Mouse (Mus musculus) heart, adult 2 months (tissue): ENCODE measurements around the gene Sh3rf3. TPM values are rescaled to one million over a fixed set of nuclear protein-coding genes. Genes with fewer than 3 reads are reported as not detected.

ENCODE experiments used
- DNase-seq, 2 experiments: peaks; one replicate each; pipeline ENCODE4 v3.0.0; 2021
- H3K27ac ChIP-seq: fragments of 200-600 bp; 2 replicates; pipeline ENCODE4 v1.8.1; 2022
- H3K27me3 ChIP-seq: fragments of 200-500 bp; 2 replicates; pipeline ENCODE4 v1.6.1; 2012; ENCODE audit warnings: mild to moderate bottlenecking, low read length, inconsistent platforms, mixed read lengths; ENCODE audit not compliant: control insufficient read depth, insufficient read depth
- H3K36me3 ChIP-seq: fragments of 200-500 bp; 2 replicates; pipeline ENCODE4 v1.6.1; 2012; ENCODE audit warnings: low read length, inconsistent platforms; ENCODE audit not compliant: control insufficient read depth, insufficient read depth
- H3K4me1 ChIP-seq: fragments of 200-500 bp; 2 replicates; pipeline ENCODE4 v1.6.1; 2011; ENCODE audit warnings: low read length; ENCODE audit not compliant: control insufficient read depth, insufficient read depth
- H3K4me3 ChIP-seq: fragments of 200-600 bp; 2 replicates; pipeline ENCODE4 v1.8.1; 2022
- H3K79me2 ChIP-seq: fragments of 200-500 bp; replicated peaks from 2 replicates; pipeline ENCODE4 v1.6.1; 2012; ENCODE audit warnings: mild to moderate bottlenecking, inconsistent platforms, low read length, moderate library complexity, mixed read lengths; ENCODE audit not compliant: control insufficient read depth, insufficient read depth
- H3K9ac ChIP-seq: fragments of 200-500 bp; 2 replicates; pipeline ENCODE4 v1.6.1; 2012; ENCODE audit warnings: low read depth, mild to moderate bottlenecking, control low read depth, inconsistent platforms, low read length, mixed read lengths
- CTCF ChIP-seq: fragments of 200-600 bp; IDR thresholded peaks from 2 replicates; pipeline ENCODE4 v1.8.1; 2022; ENCODE audit warnings: antibody characterized with exemption, mild to moderate bottlenecking, moderate library complexity
- EP300 ChIP-seq: fragments of 200-500 bp; IDR thresholded peaks from 2 replicates; pipeline ENCODE4 v1.6.1; 2011; ENCODE audit warnings: low read depth, low read length, control low read depth; ENCODE audit not compliant: insufficient read depth
- POLR2A ChIP-seq: fragments of 200-500 bp; IDR thresholded peaks from 2 replicates; pipeline ENCODE4 v1.6.1; 2011; ENCODE audit warnings: mild to moderate bottlenecking, low read depth, low read length, control low read depth; ENCODE audit not compliant: insufficient read depth
- WGBS: fragments of 180-500 bp; shearing (Covaris S2); methylation state at CpG from one replicate; pipeline ENCODE4 v1.1.7; 2018; 5-methylcytosine and 5-hydroxymethylcytosine counted together
- intact Hi-C: fragments of 180-260 bp; cut with DNase I; formaldehyde crosslinking; loops from one replicate; pipeline ENCODE4 v1.15.1; 2025
- polyA plus RNA-seq: library from polyadenylated mRNA; depleted of rRNA; stranded (reverse); fragments of >200 nt; gene quantifications from 2 replicates; pipeline ENCODE4 v1.2.3, GENCODE M21; 2012
- total RNA-seq, 2 experiments: library from RNA; stranded (reverse); gene quantifications; 2 replicates each; pipeline ENCODE4 v1.2.3; 2021

The Sh3rf3 gene
- total and polyA plus RNA-seq, 3 experiments = 0.80 to 1.6 (median 0.97) TPM

GRCm38 (mm10) chr10:58843100-58843499 lies 29.9 kb downstream of the Sh3rf3 start:
- no peak overlapping the region for H3K9ac ChIP-seq
- H3K79me2 ChIP-seq = no peaks in the 10 kb centered on the region
- no peaks in the 10 kb centered on the region for H3K4me1 ChIP-seq
- no peak overlapping the region for H3K27ac ChIP-seq
- H3K36me3 ChIP-seq = no peaks in the 10 kb centered on the region
- no peak for DNase-seq
- TF ChIP-seq POLR2A (no peak), CTCF (no peak), EP300 (no peak)
- H3K4me3 ChIP-seq = no peak overlapping the region
- intact Hi-C loops = no loop called here
- no peaks in the 10 kb centered on the region for H3K27me3 ChIP-seq
- 79% methylated on average over 8 of the region's 8 CpGs for WGBS

DNA sequence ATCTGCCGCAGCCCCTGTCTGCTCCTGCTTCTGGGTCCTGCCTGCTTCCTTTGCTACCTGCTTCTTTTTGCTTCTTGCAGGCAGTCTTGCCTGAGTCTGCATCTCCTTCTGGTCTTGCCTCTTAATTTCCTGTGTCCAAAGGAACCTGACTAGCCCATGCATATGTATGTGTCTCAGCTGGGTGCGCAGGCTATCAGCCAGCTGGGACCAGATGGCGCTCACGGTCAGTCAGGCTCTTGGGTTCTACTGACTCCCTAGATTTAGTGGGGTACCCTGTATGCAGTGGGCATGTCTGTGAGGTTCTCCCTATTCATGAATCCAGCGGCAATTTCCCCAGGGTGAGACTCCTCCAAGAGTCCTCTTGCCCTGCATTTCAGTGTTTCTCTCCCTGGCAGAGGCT lies 35.0 kb downstream of the Sh3rf3 start:
- Histone ChIP-seq H3K36me3 (no peaks in the 10 kb centered on the region), H3K4me3 (no peak overlapping the region), H3K27me3 (0 out of 2 replicates have a peak, but pooled peaks cover 1% of the 10 kb centered on the region), H3K79me2 (no peaks in the 10 kb centered on the region), H3K4me1 (no peaks in the 10 kb centered on the region), H3K9ac (no peak overlapping the region), H3K27ac (no peak overlapping the region)
- DNase-seq = no peak
- TF ChIP-seq POLR2A (no peak), CTCF (no peak), EP300 (no peak)
- WGBS = 74% methylated on average over 5 of the region's 5 CpGs
- intact Hi-C loops = no loop called here

GRCm38 (mm10) chr10:58848536-58848935 lies 35.4 kb downstream of the Sh3rf3 start:
- Histone ChIP-seq H3K9ac (no peak overlapping the region), H3K4me1 (no peaks in the 10 kb centered on the region), H3K4me3 (no peak overlapping the region), H3K27ac (no peak overlapping the region), H3K27me3 (0 out of 2 replicates have a peak, but pooled peaks cover 1% of the 10 kb centered on the region), H3K79me2 (no peaks in the 10 kb centered on the region), H3K36me3 (no peaks in the 10 kb centered on the region)
- TF ChIP-seq POLR2A = no peak
- no peak for TF ChIP-seq EP300
- TF ChIP-seq CTCF = no peak
- DNase-seq = no peak
- intact Hi-C loops = no loop called here
- 78% methylated on average over 6 of the region's 6 CpGs for WGBS

DNA sequence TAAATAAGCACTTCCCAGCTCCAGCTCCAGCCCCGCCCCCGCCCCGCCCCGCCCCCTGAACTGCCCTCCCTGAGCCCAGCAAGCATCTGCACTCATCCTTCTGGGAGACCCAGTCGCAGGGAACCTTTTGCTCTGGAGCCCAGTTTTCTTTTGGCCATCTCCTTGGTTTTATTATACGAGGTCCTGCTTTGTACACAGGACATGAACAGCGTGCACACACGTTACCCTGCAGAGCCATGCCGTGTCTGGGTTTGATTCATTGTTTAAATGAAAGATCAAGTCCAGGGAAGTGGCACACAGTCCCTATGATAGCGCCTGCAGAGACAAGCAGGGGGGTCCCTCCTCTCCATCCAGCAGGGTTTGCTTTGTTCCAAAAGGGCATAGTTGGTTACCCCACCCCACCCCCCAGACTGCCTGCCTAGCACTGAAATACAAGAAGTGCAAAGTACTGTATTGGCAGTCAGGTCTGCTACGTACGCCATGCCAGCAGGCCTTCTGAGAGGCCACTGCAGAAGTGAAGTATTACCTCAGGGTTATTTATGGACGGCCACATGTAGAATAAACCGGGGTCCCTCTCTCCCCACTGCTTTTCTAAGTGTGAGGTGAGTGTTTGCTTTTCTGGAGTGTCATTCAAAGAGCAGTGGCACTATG lies 41.5 kb downstream of the Sh3rf3 start:
- Histone ChIP-seq H3K9ac (no peak overlapping the region), H3K4me3 (no peak overlapping the region), H3K27me3 (no peaks in the 10 kb centered on the region), H3K27ac (no peak overlapping the region), H3K79me2 (no peaks in the 10 kb centered on the region), H3K36me3 (no peaks in the 10 kb centered on the region), H3K4me1 (no peaks in the 10 kb centered on the region)
- TF ChIP-seq CTCF = no peak
- TF ChIP-seq POLR2A = no peak
- no peak for TF ChIP-seq EP300
- intact Hi-C loops = no loop called here
- WGBS = 15% methylated on average over 14 of the region's 14 CpGs
- no peak for DNase-seq

DNA sequence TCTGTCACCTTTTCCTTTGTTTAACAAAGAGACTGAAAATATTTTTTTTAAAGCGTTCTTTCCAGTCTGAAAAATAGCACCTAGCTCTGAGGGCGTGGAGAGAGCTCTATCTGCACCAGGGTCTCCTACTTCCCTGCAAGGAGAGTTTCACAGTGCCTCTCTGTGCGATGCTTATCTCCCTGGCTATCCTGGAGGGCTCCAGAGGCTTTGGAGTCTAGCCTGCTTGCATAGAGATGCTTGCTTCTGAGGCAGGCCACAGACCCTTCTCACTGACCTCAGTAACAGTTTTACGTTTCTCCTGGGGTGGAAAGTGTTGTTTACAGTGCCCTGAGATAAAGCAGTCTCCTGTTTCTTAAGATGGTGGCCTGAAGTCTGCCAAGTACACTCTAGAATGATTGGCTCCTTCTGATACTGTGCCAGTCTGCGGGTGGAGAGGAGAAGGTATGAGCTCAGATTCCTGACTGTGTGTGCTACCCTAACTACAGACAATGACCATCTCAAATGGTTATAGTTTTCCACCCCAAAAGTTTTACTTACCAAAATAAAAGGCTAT lies 42.1 kb downstream of the Sh3rf3 start:
- intact Hi-C loops = no loop called here
- H3K9ac ChIP-seq = no peak overlapping the region
- H3K4me1 ChIP-seq = no peaks in the 10 kb centered on the region
- H3K27ac ChIP-seq = no peak overlapping the region
- H3K79me2 ChIP-seq = no peaks in the 10 kb centered on the region
- TF ChIP-seq EP300 = no peak
- no peak for TF ChIP-seq CTCF
- H3K27me3 ChIP-seq = no peaks in the 10 kb centered on the region
- H3K36me3 ChIP-seq = no peaks in the 10 kb centered on the region
- 41% methylated on average over 5 of the region's 5 CpGs for WGBS
- DNase-seq = no peak
- H3K4me3 ChIP-seq = no peak overlapping the region

DNA sequence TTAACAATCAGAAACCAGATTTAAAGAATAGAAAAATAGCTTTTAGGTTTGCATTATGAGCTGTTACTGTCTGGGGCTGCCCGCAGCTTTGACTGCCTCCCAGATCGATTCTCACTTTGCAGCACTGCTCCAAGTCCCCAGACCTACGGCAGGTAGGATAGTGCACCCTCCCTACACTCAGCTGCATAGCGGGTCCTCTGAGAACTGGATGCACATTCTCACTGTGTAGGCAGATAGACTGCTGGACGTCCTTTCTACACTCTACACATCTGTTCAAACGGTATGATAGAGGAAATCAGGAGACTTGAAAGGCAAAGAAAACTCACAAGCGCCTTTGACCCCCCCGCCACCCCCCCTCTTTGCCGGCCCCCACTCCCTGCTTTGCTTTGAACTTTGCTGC lies 42.7 kb downstream of the Sh3rf3 start:
- no peak for TF ChIP-seq POLR2A
- no peak for TF ChIP-seq EP300
- no peak for TF ChIP-seq CTCF
- Histone ChIP-seq H3K4me1 (no peaks in the 10 kb centered on the region), H3K4me3 (no peak overlapping the region), H3K9ac (no peak overlapping the region), H3K79me2 (no peaks in the 10 kb centered on the region), H3K36me3 (no peaks in the 10 kb centered on the region), H3K27ac (no peak overlapping the region), H3K27me3 (no peaks in the 10 kb centered on the region)
- intact Hi-C loops = no loop called here
- 65% methylated on average over 9 of the region's 9 CpGs for WGBS
- no peak for DNase-seq
